Mouse (Mus musculus): ENCODE measurements at regions not wholly inside any gene's neighbourhood (a gene's known extent, or its start where the extent isn't known, plus 50 kb on each side); places are given as distances from the start of the nearest gene placed in this dataset.

DNA sequence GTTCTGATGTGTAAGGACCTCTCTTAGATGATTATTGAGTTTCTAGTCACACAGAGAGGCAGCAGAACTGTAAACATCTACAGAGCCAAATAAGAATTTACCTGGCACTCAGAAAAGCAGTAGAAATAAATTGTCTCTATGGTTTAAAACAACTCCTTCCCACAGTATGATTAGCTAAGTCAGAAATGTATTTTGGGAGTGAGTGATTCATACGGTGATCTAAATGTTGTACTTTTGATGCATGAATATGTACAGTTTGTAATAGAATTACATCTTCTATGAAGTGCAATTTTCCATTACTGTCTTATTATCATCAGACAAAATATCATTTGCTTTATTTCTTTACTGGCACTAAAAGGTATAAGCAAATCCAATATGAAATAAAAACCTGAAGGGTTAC lies 489.8 kb upstream of the Atp2b1 start:
- DNase-seq (ENCODE audit: low spot score in 2 of 2) = no peak

DNA sequence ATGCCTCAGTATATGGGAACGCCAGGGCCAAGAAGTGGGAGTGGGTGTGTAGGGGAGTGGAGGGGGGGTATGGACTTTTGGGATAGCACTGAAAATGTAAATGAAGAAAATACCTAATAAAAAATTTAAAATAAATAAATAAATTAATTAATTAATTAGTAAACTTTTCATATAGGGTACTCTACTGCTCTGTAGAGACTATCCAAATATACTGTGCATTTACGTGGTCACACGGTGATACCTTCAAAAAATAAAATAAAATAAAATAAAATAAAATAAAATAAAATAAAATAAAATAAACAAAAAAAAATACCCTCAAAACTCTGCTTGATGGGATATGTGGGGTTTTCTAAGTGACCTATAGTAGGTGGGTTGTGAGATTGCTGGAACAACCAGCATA lies 479.2 kb upstream of the Atp2b1 start:
- no peak for DNase-seq (ENCODE audit: low spot score in 2 of 2)

DNA sequence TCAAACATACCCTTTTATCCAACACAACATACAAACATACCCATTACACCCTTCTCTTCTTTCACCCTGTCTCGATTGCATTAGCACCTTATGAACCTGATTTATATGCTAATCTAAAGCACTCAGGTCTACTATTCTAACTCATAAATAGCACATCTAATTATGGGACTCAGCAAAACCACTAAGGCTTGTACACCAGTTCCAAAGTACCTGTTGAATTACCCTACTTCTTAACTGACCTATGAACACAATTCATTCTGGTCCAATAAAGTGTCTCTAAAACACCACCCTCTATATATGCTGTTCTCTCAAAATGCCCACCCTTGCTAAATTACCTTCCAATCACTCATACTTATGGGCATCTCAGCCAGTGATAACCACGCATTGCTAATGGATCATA lies 452.7 kb upstream of the Atp2b1 start:
- no peak for DNase-seq (ENCODE audit: low spot score in 2 of 2)

DNA sequence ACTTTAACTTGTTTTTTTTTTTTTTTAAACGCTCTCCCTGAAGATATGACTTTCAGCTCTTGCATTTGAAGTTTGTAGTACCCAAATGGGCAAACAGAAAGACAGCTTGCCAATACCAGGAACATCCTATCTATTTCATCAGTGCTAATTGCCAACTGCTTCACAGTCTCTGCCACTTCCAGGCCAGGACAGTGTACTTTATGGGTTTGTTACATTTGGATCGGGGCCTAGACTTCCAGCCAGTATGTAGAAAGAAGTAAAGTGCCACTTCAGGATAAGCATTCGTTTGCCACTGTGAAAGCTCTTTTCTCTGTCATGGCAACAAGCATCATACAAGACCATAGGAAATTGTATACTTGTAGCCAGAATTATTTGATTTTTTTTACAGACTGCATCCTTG lies 439.6 kb upstream of the Atp2b1 start:
- no peak for DNase-seq (ENCODE audit: low spot score in 2 of 2)

DNA sequence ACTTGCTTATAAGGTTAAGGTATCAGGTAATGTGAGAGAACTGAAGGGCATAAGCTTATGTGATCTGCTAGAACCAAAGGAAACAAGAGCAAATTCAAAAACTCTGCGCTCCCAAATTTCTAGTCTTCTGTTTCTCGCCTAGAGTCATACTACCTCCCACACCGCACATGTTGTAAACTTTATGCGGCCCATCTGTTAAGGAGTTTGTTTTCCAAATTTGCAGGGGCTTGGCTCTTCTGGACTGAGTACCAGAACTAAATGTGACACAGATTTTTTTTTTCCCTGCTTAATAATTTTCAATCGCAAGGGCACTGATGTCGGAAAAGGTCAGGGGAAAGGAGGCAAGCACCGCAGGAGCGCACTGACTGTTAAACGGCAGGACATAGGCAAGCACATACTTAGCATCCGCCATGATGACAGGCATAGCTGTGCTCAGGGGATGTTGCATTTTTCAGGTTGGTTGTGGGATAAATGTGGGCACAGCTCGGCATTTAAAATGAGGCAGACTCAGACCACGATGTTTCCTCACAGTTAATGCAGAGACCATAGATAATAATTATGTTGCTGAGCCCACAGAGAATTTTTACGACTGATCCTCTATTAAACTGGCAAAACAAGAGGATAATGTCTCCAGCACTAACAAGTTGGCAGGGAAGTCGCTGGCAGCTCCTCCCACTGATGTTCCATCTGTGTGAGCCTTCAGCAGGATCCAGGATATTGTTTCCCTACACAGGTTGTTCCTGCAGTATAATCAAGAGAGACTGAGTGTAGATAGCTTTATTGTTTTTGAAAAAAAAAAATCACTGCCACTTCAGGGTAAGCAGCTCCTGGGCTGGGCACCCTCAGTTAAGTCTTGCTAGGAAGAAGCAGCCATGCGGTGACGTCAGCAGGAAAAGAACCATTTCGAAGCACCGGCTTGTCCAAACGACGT lies 428.2 kb upstream of the Atp2b1 start:
- DNase-seq (ENCODE audit: low spot score in 2 of 2) = peak; percentile 68

DNA sequence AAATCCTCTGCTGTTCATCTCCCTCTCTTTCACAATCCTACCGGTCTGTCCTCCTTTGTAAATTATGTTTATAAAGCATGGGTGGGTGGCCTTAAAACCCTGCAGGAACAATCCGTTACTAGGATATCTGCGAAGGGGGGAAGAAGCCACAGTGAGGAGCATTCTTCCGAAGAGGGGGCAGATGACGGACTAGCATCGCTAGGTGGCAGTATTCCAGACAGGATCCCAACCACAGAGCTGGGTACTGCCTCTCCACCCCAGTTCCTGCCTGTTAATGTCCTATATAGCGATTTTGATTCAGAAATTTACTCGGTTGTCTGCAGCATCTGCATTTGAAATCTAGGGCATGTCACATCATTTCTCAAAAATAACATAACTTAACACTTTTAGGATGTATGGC lies 419.9 kb upstream of the Atp2b1 start:
- peak; percentile 36 to 47 for DNase-seq (ENCODE audit: low spot score in 2 of 2)

DNA sequence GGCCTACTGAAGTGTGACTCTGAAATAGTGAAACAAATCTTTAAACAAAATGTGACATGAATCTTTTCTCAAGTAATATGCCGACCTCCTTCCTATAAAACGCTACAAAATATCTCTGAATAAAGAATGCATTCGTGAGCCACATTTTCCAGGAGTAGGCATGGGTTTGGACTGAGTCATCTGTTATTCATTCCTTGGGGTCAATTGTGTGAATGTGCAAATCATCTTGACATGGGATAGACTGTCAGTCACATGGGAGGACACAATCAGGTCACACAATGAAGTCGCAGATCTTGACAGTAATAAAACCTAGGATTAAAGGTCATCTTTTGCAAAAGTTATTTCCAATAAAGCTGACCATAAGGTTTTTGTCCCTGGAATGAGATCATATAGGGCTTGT lies 418.0 kb upstream of the Atp2b1 start:
- no peak for DNase-seq (ENCODE audit: low spot score in 2 of 2)

DNA sequence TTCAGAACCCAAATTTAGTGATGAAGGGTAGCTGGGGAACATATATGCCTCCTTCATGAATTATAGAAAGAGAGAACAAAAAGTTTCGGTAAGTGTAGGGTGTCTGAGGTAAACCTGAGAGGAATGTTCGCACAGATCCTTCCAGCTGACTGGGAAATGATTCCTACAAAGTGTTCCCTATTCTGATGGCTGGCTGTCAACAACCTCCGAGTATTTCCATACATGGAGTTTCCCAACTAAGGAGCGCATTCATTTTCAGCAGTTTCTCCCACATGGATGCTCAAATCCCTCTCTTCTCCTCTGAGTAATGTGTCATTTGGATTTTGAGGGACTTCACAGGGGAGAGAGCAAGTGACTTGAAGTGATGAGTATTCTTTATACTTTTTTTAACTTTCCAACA lies 413.9 kb upstream of the Atp2b1 start:
- DNase-seq (ENCODE audit: low spot score in 2 of 2) = no peak

DNA sequence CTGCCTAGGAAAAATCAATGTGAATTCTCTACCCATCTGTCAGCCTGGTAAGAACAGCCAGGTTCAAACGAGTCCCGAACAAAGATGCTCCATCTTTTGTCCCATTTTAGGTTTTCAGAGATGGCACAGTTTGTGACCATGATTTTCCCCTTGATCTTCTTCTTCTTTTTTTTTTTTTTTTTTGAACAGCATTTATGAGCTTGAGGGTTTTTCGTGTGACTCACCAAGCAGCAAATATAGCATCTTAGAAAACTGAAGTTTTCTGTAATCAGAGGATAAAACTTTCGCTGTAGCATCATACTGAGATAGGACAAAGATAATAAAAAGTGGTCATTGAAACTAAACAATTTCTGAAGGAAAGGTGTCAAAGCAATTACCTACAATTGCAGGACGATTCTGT lies 412.6 kb upstream of the Atp2b1 start:
- DNase-seq (ENCODE audit: low spot score in 2 of 2) = no peak

DNA sequence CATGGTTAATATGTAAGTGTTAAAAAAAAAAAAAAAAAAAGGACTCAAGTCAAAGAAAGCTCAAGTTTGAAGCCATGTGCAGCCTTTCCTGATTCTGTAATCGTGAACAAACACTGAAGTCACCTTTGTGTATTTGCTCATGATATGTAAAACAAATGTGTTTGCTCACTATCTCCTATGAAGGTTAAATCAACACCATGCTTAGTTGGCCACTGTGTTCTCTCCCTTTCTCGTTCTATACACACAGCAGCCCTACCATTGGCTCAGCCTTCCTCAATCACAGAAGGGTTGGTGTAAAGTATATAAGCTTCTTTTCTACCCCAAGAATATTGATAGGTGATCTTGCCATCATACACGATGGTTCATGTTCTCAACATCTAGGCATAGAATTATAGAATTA lies 409.7 kb upstream of the Atp2b1 start:
- no peak for DNase-seq (ENCODE audit: low spot score in 2 of 2)

DNA sequence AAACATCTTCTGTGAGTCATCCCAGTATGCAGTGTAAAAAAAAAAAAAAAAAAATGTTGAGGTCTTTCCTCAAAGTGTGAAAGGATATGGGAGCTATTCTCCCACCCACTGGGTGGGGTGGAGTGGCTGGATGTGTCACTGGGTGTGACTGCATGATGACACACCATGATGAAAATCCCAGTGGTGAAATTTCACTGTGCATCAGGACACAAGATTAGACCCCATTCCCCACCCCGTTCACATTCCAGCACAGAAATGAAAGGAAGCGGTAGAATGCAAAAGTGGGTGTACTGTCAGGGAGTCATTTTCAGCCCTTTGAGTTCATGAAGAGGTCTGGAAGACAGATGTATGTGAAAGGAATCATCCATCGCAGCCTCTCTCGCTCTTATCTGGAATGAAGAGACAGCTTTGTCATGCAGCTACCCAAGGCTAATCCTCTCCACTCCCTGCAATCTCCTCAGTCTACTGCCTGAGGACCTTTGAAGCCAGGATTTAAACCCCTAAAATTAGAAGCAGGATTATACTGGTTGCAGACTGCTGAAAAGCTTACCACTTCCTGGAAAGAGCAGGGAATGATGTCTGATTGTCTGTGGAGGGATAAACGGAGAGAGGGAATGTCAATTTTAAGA lies 405.6 kb upstream of the Atp2b1 start:
- peak in 1 of 2 experiments; percentile 6 for DNase-seq (ENCODE audit: low spot score in 2 of 2)

DNA sequence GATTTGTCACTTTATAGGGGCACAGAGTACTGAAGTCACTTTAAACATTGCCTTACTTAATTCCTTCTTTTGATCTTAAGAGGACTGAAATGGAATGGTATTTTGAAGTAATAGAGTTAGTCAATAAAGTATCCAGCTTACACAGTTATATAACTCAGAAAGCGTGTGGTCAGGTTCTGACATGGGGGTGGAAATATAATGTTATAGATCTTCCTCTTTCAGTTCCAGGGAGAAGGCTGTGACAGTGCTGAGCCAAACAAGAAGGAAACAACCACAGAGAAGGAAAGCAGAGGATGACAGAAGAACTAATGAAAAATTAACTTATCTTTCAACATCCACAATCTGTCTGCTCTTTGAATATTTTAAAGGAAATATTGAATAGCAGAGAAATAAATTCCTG lies 399.4 kb upstream of the Atp2b1 start:
- no peak for DNase-seq (ENCODE audit: low spot score in 2 of 2)

DNA sequence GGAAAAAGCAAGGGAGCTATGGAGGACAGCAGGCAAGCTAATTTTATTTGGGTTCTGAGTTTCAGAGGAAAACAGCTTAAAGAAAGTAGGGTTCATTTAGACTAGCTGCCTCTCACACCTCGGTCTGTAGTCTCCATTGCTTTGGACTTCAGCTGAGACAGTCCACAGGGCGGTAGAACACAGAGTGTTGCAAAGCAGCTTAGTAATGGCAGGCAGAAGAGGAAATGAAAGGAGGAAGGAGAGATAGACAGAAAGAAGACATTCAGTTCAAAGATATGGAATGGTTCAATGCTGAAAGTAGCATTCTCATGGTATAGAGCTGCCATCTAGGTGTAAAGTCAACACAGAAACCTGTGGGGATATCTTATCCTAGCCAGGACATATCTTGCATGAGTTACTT lies 396.6 kb upstream of the Atp2b1 start:
- DNase-seq (ENCODE audit: low spot score in 2 of 2) = no peak

DNA sequence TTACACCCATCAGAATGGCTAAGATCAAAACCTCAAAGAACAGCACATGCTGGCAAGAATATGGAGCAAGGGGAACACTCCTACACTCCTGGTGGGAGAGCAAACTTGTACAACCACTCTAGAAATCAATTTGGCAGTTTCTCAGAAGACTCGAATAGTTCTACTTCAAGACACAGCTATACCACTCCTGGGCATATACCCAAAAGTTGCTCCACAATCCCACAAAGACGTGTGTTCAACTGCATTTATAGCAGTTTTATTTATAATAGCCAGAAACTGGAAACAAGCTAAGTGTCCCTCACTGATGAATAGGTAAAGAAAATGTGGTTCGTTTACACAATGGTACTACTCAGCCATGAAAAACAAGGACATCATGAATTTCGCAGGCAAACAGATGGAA lies 384.6 kb upstream of the Atp2b1 start:
- peak; percentile 2 to 52 for DNase-seq (ENCODE audit: low spot score in 2 of 2)

DNA sequence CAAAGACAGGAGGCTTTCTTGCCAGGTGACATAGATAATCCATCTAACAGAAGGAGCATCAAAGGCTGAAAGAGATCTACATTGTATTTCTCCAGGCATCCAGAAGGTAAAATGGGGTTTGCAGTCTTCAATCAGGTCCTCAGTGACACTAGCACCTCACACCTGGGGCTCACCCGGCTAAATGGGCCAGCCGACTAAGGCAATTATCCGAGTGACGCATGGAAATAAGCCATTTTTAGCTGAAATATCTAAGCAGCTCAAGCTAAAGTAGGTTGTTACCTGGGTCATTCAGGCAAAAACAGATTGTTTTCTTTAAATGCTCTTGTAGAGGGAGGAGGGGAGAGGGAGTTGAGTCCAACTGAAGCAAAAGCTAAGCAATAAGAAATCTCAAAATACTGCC lies 382.8 kb upstream of the Atp2b1 start:
- no peak for DNase-seq (ENCODE audit: low spot score in 2 of 2)

DNA sequence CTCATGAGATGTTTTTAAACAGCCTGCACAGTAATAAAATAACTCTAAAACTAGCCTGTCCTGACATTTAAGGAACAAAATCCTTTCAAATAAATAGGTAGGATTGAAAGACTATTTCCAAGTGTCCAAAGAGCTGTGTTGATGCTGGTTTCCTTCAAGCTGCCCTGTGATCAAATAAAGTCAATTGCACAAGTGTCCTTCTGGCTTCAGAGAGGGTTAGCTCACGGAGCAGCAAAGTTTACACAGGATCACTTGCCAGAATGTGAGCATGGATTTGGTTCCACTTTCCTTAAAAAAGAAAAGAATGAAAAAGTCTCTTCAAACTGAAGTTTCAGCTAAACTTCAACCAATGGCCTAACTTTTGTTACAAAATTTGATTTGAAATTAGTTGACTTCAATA lies 375.5 kb upstream of the Atp2b1 start:
- no peak for DNase-seq (ENCODE audit: low spot score in 2 of 2)

DNA sequence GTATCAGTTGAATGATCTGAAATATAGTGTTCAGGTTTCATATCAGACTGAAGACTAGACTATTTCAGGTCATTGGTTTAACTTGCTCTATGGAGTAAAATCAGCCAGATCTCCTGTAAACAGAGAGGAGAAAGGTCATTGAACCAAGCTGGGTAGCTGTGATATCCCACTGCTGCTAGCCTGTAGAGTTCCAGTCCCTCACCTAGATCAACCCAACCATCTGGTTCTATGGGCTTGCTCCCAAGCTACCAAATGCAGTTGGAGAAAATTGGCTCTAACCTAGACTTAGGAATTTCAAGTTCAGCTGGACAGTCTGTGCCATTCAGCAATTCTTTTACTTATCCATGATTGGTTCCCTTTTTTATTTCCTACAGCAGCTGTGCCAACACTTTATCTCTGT lies 373.1 kb upstream of the Atp2b1 start:
- no peak for DNase-seq (ENCODE audit: low spot score in 2 of 2)

DNA sequence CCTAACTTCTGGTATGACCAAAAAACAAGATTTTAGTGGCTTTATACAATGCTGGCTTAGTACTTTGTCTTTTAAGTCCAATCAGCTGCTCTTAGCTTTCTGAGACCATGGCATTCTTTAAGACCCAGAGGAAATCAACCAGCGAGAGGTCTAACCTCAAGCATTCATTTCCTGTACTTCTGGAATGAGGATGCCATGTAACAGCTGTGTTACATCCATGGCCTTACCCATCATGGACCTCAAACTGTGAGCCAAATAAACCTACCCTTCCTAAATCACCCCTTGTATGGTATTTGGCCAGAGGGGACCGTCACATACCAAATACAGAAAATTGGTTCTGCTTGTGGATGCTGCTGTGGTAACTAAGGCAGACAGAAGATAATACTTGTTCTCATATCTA lies 372.1 kb upstream of the Atp2b1 start:
- no peak for DNase-seq (ENCODE audit: low spot score in 2 of 2)

DNA sequence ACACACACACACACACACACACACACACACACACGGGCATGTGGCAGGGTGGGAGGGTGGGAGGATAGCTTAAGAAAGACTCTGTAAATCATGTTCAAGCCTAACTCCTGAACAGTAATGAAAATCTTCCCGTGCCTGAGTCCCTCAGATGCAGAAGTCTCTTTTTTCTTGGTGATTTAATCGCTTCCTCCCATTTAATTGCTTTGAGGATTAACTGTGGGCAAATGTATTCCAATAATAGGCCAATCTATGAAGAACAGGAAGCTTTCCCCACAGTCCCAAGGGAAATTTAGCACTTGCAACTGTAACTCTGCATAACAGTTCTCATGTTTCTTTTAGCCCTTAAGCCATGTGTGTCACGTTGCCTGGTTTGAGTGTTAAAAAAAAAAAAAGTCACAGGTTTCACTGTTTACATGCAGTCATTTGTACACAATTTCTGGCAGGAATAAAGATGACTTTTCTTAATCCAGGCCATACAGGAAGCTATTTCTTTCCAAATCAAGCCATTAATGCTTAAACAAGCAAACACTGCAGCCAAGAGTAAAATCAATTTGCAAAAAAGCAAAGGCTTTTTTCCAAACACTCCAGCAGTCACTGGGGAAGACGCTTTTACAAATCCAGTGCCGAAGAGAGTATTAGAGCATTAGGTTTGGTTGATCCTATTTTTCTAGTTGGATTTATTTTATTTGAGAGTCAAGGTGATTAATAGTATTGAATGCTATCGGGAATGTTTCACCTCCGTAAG lies 370.8 kb upstream of the Atp2b1 start:
- no peak for DNase-seq (ENCODE audit: low spot score in 2 of 2)

DNA sequence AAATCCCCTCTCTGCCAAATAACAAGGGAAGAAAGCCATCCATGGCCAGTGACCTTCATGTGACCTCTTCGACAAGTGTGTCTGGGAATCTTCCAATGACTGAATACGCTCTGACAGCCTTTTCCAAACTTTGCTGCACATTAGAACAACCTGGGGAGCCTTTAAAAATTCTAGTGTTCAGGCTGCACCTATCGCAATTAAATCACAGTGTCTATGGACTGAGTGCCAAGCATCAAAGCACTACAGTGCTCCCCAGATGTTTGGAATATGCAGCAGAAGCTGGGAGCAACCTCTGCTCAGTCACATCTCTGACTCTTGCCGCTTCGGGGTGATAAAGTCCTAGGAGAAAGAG lies 370.2 kb upstream of the Atp2b1 start:
- no peak for DNase-seq (ENCODE audit: low spot score in 2 of 2)

DNA sequence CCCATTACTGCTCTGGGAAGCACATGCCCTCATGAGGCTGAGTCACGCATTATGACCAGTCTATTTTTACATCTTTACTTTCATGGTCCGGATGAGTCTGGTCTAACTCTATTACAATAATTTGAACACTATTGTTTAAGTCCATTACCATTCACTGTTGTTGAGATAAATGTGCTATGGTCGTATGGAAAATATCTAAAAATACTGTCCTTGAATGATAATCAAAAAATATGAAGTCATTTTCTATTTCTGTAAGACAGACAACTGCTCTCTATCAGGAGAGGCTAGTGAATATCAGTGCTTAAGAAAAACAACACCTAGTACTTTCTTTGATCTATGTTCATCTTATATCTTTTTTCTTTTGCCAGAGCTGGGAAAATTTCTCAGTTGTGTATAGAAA lies 359.6 kb upstream of the Atp2b1 start:
- no peak for DNase-seq (ENCODE audit: low spot score in 2 of 2)

DNA sequence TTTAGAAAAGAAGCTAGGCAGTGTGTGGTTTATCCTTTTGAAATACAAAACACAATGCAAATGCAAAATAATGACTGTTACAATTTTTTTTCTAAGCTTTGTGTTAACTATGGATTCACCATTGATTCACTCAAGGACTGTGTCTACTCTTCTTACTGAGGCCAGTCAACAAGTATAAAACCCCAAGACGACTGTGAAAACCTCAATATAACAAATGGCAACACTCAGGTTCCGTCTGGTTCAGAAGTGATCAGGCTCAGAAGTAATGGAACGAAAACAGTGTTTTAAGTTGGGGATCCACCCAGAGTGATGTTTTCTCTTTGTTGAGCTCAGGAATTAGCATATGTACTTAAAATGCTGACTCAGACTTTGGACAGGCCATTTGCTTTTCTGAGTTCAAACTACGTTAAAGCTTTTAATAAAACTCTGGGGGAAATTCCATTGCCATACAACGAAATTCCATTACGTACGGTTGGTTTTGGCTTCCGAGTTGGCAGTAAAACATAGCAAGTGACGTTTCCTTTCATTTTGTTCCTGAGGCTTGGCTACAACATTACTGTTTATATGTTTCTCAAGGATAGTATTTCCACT lies 356.6 kb upstream of the Atp2b1 start:
- no peak for DNase-seq (ENCODE audit: low spot score in 2 of 2)

Data from right cerebral cortex, postnatal 36 days (tissue).